Mouse (Mus musculus) embryonic stem cell, embryonic (primary cell): Measurements from ENCODE around the gene Ttc7b.

Experiments
- CTCF ChIA-PET, 4 experiments: fragments of 300-600 bp in 2 of 4; fragments of 350-600 bp in 2 of 4; sonication (Branson Sonifier 250); formaldehyde crosslinking; loops; one replicate each; lab custom pipeline; 2022; ENCODE audit warnings: inconsistent platforms in 2 of 4; lab: Charles Lee
- POLR2A ChIA-PET, 4 experiments: fragments of 300-600 bp in 2 of 4; fragments of 350-600 bp in 2 of 4; sonication (Branson Sonifier 250); formaldehyde crosslinking; loops; one replicate each; lab custom pipeline; 2022; ENCODE audit warnings: antibody characterized with exemption in 4 of 4, inconsistent platforms in 1 of 4; lab: Charles Lee

The Ttc7b gene

GRCm38 (mm10) chr12:100288018-100288417, 232.6 kb downstream of the Ttc7b start:
- POLR2A ChIA-PET = interaction anchor here in 1 of 4 experiments (1.1 to 1.2 kb wide), 2 partner anchors 11 to 35 kb away, joined by 3 read pairs; no protein-coding TSS in a partner anchor
- CTCF ChIA-PET = no interaction called here

DNA sequence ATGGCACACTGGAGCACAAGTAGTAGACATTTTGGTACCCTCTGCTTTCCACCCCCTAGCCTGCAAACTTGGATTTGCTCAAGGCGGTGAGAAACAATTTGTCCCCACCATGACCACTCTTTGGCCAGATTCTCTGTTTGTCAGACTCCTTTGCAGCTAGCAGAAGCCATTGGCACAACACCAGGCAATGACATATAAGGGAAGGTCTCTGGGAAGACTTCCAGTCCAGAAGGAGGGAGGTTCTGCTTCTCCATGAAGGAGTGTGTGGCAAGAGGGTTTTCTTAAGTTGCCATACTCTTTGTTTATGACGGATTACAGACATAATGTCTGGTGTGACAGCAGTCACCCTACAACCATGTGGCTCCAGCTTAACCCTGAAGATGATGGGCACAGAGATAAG, 233.1 kb downstream of the Ttc7b start:
- POLR2A ChIA-PET = interaction anchor here in 1 of 4 experiments (1.1 to 1.2 kb wide), 2 partner anchors 12 to 35 kb away, joined by 3 read pairs; no protein-coding TSS in a partner anchor
- CTCF ChIA-PET = no interaction called here

- CTCF ChIA-PET = interaction anchor here in 2 of 4 experiments (0.5 to 0.6 kb wide), 2 partner anchors 42 to 151 kb away, joined by 4 read pairs; no protein-coding TSS in a partner anchor
- POLR2A ChIA-PET = interaction anchor here in 3 of 4 experiments (0.5 to 1.6 kb wide), 11 partner anchors 11 to 96 kb away, joined by 3 to 6 read pairs (median 4); no protein-coding TSS in a partner anchor
Observed at GRCm38 (mm10) chr12:100283283-100283682, 237.3 kb downstream of the Ttc7b start.

GRCm38 (mm10) chr12:100282025-100282885, 238.4 kb downstream of the Ttc7b start:
- CTCF ChIA-PET = interaction anchor here in 1 of 4 experiments (1.4 kb wide), 1 partner anchor 80 kb away, joined by 4 read pairs; no protein-coding TSS in a partner anchor
- POLR2A ChIA-PET = interaction anchor here in 2 of 4 experiments (0.6 to 2.4 kb wide), 15 partner anchors 7 to 357 kb away, joined by 3 to 9 read pairs (median 4); partner anchors contain the start of gene Calm1 (in 1 of the 2)

- POLR2A ChIA-PET = interaction anchor here in 2 of 4 experiments (0.6 to 3.2 kb wide), 13 partner anchors 8 to 253 kb away, joined by 3 to 11 read pairs (median 4); partner anchors contain the start of gene Calm1 (in 1 of the 2)
- CTCF ChIA-PET = interaction anchor here in 1 of 4 experiments (1.4 kb wide), 1 partner anchor 79 kb away, joined by 4 read pairs; no protein-coding TSS in a partner anchor
Observed at GRCm38 (mm10) chr12:100280972-100281794, 239.4 kb downstream of the Ttc7b start.

DNA sequence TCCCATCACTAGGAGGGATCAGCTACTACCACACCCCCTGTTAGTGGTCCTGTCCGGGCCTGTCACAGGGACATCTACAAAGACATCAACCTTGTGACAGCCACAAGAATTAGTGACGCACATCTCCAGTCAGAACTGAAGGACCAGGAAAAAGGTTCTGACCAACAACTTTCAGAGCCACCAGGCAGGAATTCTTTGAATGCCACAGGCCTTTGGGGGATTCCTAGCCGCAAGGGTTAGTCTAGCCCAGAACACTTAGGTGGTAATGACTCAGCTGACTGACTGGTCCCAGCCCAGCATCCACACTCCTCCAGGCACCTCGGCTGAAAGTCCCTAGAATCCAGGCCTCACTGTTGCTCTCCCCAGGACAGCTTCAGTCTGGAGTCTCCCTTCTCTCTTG, 240.7 kb downstream of the Ttc7b start:
- POLR2A ChIA-PET = interaction anchor here in 3 of 4 experiments (0.6 to 3.2 kb wide), 20 partner anchors 9 to 938 kb away, joined by 3 to 12 read pairs (median 5); partner anchors contain the start of gene Calm1 (in 1 of the 3)
- CTCF ChIA-PET = no interaction called here

- ChIA-PET CTCF (no interaction called here), POLR2A (interaction anchor here in 3 of 4 experiments (0.7 to 3.2 kb wide), 10 partner anchors 9 to 110 kb away, joined by 3 to 12 read pairs (median 4); no protein-coding TSS in a partner anchor)
Observed at GRCm38 (mm10) chr12:100278358-100278757, 242.3 kb downstream of the Ttc7b start.

DNA sequence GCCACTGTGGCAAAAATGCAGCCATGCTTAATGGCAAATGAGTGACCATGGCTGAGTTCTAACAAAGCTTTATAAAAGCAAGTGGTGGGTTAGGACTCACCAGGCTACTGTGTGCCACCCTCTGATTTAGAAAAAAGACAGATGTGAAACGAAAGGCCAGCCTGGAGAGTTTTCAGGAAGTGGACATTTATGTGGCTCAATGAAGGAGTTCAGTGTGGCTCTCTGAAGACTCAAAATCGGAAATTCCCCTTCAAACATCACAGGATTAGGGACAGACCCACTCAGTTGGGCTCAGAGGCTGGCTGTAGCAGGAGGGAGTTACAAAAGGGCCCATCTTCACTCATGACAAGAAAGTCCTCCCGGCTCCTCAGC, 243.1 kb downstream of the Ttc7b start:
- CTCF ChIA-PET = no interaction called here

DNA sequence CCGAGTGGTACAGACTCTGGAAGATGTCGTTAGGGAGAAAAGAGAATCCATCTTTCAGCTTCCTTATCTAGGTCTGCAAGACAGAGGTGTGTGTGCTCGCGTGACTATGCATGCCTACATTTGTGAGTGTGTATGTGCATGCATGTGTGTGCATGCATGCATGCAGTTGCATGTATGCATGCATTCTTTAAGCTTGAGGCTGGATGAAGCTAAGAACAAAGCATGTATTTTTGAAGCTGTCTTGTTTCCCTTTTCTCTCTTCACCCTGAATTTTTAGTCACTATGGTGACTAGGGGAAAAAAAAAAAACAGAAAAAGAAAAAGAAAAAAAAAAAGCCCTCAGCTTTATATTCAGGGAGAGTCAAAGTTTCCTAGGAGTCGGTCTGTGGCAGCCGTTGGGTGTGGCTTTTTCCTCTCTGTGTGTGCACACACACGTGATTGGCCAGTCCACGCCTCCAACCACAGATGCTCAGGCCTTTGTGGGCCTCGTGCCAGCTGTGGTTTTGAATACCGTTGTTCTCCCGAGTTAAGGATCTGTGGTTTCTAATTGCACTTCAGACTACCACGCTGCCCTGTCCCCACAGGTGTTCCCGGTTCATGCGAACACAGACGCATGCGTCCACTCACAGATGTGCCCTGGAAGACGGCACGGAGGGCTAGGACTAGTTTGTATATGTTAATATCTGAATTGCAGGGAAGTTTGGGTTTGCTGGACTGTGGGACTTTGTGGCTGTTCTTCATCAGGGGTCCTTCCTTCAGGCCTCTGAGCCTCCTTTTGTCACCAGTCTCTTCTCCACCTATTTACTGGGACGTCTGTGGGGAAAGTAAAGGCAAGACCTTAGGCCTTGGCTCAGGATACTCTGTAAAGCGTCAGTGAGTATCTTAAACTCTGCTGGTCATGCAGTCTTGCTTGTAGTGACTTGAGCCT, 243.8 kb downstream of the Ttc7b start:
- ChIA-PET CTCF (interaction anchor here in 1 of 4 experiments (0.9 kb wide), 1 partner anchor 76 kb away, joined by 3 read pairs; no protein-coding TSS in a partner anchor), POLR2A (interaction anchor here in 3 of 4 experiments (0.6 to 1.7 kb wide), 16 partner anchors 8 to 86 kb away, joined by 3 to 7 read pairs (median 3); partner anchors contain the start of gene Calm1 (in 2 of the 3))

More for the DNA sequence above, 243.1 kb downstream of the Ttc7b start:
- POLR2A ChIA-PET = interaction anchor here in 2 of 4 experiments (0.6 to 1.0 kb wide), 2 partner anchors 10 to 38 kb away, joined by 3 read pairs; no protein-coding TSS in a partner anchor

DNA sequence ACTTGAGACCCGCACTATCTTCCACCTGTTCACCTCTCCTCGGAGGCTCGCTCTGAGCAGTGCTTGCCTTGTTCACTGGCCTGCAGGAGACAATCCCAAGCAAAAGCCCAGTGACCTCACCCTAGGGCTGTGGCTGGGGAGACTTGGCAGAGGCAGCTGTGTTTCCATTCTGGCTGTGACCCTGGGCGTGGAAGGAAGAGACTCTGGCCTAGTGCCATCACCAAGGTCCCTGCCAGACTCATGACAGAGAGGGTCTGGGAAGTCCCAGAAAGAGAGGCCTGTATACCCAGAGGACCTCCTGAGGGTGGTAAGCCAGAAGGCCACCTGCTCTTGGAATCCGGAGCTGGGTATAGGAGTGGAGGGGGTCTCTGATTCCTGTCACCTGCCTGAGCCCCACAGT, 244.8 kb downstream of the Ttc7b start:
- ChIA-PET CTCF (no interaction called here), POLR2A (interaction anchor here in 3 of 4 experiments (0.6 to 1.7 kb wide), 10 partner anchors 10 to 85 kb away, joined by 3 to 7 read pairs (median 3); partner anchors contain the start of gene Calm1 (in 1 of the 3))

GRCm38 (mm10) chr12:100273033-100273432, 247.6 kb downstream of the Ttc7b start:
- ChIA-PET CTCF (no interaction called here), POLR2A (interaction anchor here in 2 of 4 experiments (1.0 to 1.6 kb wide), 2 partner anchors 18 to 95 kb away, joined by 3 to 4 read pairs; no protein-coding TSS in a partner anchor)

GRCm38 (mm10) chr12:100269967-100270662, 250.5 kb downstream of the Ttc7b start:
- ChIA-PET CTCF (interaction anchor here in 1 of 4 experiments (0.6 kb wide), 1 partner anchor 96 kb away, joined by 3 read pairs; no protein-coding TSS in a partner anchor), POLR2A (interaction anchor here in 1 of 4 experiments (1.1 kb wide), 1 partner anchor 53 kb away, joined by 3 read pairs; no protein-coding TSS in a partner anchor)

DNA sequence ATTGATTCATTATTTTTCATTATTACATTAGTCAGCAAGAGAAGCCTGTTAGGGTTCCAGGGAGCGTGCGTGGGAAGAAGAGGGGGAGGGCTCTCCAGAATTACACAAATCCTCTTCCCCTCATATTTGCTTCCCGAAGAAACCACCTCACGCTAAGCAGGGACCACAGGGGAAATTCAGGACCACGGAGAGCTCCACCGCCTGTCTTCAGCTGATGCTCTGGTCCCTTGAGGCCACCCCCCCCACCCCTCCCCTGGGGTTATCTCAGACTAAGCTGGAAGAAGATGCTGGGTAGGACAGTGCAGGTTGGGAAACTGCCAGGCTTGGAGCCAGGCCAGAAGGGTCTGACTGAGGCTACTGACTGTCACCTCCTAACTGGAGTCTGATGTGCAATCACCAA, 252.6 kb downstream of the Ttc7b start:
- ChIA-PET POLR2A (interaction anchor here in 3 of 4 experiments (0.7 to 1.5 kb wide), 6 partner anchors 9 to 100 kb away, joined by 3 to 4 read pairs (median 3); no protein-coding TSS in a partner anchor), CTCF (interaction anchor here in 1 of 4 experiments (1.0 kb wide), 1 partner anchor 66 kb away, joined by 3 read pairs; no protein-coding TSS in a partner anchor)

GRCm38 (mm10) chr12:100265546-100266309, 254.9 kb downstream of the Ttc7b start:
- POLR2A ChIA-PET = interaction anchor here in 2 of 4 experiments (0.6 to 1.3 kb wide), 4 partner anchors 12 to 67 kb away, joined by 3 to 6 read pairs (median 4); partner anchors contain the start of gene Calm1 (in 1 of the 2)
- CTCF ChIA-PET = no interaction called here

GRCm38 (mm10) chr12:100264941-100265340, 255.7 kb downstream of the Ttc7b start:
- CTCF ChIA-PET = no interaction called here
- POLR2A ChIA-PET = interaction anchor here in 1 of 4 experiments (0.6 to 1.3 kb wide), 3 partner anchors 11 to 66 kb away, joined by 3 to 6 read pairs (median 4); partner anchors contain the start of gene Calm1
